Mouse (Mus musculus): ENCODE measurements around the gene Myoc. TPM values are rescaled to one million over a fixed set of nuclear protein-coding genes. Genes with fewer than 3 reads are reported as not detected.

Gene Myoc
- not detected for polyA plus RNA-seq (2017; shearing (Covaris generic))

DNA sequence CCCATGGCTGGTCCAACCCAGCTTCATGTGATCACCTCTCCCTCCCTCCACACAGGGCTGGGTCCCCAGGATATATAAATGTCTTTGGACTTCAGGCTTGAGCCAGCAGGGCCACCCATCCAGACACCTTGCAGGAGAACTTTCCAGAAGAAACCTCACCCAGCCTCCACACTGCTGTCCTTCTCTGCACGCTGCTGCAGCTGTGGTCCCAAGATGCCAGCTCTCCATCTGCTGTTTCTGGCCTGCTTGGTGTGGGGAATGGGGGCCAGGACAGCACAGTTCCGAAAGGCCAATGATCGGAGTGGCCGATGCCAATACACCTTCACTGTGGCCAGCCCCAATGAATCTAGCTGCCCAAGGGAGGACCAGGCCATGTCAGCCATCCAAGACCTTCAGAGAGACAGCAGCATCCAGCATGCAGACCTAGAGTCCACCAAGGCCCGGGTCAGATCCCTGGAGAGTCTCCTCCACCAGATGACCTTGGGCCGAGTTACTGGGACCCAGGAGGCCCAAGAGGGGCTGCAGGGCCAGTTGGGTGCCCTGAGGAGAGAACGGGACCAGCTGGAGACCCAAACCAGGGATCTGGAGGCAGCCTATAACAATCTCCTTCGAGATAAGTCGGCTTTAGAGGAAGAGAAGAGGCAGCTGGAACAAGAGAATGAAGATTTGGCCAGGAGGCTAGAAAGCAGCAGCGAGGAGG is at the start of gene Myoc:
TSS of gene Myoc (plus strand) at position 105 of the 700 bp plus-strand sequence.

DNA sequence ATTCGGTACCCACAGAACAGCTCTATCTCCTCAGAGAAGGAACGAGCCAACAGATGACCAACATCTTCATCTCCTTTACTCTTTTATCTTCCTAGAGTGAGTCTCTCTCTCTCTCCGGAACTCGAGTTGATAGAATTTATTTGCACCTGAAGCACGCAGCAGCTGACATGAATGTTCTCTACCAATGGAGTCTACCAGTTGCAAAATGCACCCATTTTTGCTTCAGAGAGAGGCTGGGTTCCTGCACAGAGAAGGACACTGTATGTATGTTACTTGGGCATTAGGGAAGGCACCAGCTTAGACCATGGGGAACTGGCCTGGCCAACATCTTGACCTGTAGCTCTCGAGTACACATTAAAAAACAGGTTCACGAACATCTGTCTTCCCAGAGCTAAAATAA is 19.2 kb downstream of the Myoc start, which contains the start of gene Myocos:
TSS of gene Myocos (minus strand) at position 101 of the 400 bp plus-strand sequence.

Other genes starting within 250 kb of the Myoc start
- 0.22 TPM for gene Dnm3, start 161.1 kb upstream of the Myoc start, polyA plus RNA-seq (2017; shearing (Covaris generic))
- gene Mettl13, start 90.6 kb upstream of the Myoc start, polyA plus RNA-seq (2017; shearing (Covaris generic)) = 18.0 TPM
- gene Vamp4, start 68.6 kb upstream of the Myoc start, polyA plus RNA-seq (2017; shearing (Covaris generic)) = 125 TPM
- not detected for gene Myocos, start 19.1 kb downstream of the Myoc start, polyA plus RNA-seq (2017; shearing (Covaris generic))
- 282 TPM for gene Prrc2c, start 101.4 kb downstream of the Myoc start, polyA plus RNA-seq (2017; shearing (Covaris generic))
- not detected for gene Fmo4, start 174.8 kb downstream of the Myoc start, polyA plus RNA-seq (2017; shearing (Covaris generic))
- 0.21 TPM for gene Fmo1, start 227.5 kb downstream of the Myoc start, polyA plus RNA-seq (2017; shearing (Covaris generic))

All from effector memory CD4-positive, alpha-beta T cell, adult 5 months (primary cell).